Mouse (Mus musculus): ENCODE measurements around the gene Dlg1. TPM values are rescaled to one million over a fixed set of nuclear protein-coding genes. Genes with fewer than 3 reads are reported as not detected.

Gene Dlg1
- 20.6 and 26.4 TPM in 2 replicates for polyA plus RNA-seq (2014; fragmentation: Nextera tagmentation; extraction: Ambion mirVana)

DNA sequence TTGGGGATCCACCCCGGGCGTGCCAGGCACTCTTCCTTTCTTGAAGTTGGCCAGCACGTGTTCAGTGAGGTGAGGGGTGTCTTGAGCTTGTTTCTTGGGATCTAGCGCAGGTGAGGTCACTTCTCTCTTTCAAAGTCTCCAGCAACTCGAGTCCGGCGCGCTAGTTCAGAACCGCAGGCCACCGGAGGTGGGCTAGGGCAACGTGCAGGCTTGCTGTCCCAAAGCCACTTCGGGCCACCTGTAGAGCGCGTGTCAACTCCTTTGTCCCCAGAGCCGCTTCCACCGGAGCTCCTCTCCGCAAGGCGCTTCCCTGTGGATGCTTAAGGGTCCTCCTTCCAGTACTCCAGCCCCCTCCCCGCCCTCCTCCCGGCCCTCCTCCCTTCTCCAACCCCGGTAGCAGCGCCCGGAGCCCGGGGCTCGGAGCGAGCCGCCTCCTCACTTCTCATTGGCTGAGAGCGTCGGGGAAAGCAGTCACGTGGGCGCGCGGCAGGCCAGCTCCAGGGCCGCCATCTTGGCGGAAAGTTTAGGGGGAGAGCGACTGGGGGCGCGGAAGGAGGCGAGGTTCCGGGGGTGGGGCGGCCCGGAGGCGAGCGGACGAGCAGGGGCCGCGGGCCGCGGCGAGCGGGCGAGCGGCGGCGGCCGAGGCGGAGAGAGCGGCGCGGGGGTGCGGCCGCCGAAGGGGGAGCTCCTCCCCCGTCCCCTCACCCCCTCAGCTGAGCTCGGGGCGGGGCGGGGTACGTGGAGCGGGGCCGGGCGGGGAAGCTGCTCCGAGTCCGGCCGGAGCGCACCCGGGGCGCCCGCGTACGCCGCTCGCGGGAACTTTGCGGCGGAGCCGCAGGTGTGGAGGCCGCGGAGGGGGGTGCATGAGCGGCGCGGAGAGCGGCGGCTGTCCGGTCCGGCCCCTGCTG, at the start of gene Dlg1:
Dlg1 (plus strand) TSS at position 65 of the 908 bp plus-strand sequence.
- H3K27ac ChIP-seq (ENCODE audit: low read depth, low read length), result peak within 1 kb of the TSS; percentile 93
- peak; percentile 97 for ATAC-seq (ENCODE audit: low FRiP score)
- peak within 1 kb of the TSS; percentile 73 for H3K4me2 ChIP-seq (replicated peaks; ENCODE audit: low read depth, low read length)
- peak; percentile 91 for DNase-seq (ENCODE audit: low spot score)
- H3K27me3 ChIP-seq (ENCODE audit: control insufficient read depth, insufficient read depth, low read length), result no peaks in the 10 kb centered on the region
- H3K4me3 ChIP-seq (ENCODE audit: low read depth, low read length), result peak within 1 kb of the TSS; percentile 78
- H3K9me3 ChIP-seq (ENCODE audit: control insufficient read depth, low read length), result no peaks in the 10 kb centered on the region
- H3K36me3 ChIP-seq (ENCODE audit: control insufficient read depth, insufficient read depth, low read length), result no peaks in the 10 kb centered on the region
- no peaks in the 10 kb centered on the region for H3K4me1 ChIP-seq (replicated peaks; ENCODE audit: control insufficient read depth, insufficient read depth, low read length)
- under 1% methylated on average over 70 of the region's 95 CpGs for WGBS
- peak within 1 kb of the TSS; percentile 91 for H3K9ac ChIP-seq (ENCODE audit: low read depth, low read length)

DNA sequence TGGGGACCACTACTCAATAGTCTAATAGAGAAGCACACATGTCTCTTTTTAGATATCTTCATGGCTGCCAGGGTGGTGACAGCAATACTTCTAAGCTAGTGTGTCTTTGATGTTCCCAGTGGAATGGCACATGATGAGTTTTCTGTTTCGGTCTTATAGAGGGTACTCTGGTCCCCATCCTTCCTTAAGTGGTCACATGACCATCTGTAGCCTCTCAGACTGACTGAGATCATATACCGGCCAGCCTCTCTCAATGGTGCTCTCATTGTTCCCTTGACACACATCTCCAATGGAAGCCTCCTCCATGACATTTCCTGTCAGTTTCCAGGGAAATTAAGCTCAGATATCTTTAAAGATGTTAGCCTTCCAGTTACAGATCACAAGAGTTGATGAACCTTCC, 46.9 kb upstream of the Dlg1 start:
- DNase-seq (ENCODE audit: low spot score) (no peak), ATAC-seq (ENCODE audit: low FRiP score) (no peak)
- no peak overlapping the region for H3K9ac ChIP-seq (ENCODE audit: low read depth, low read length)
- no peaks in the 10 kb centered on the region for H3K36me3 ChIP-seq (ENCODE audit: control insufficient read depth, insufficient read depth, low read length)
- no peak overlapping the region for H3K27ac ChIP-seq (ENCODE audit: low read depth, low read length)
- H3K4me3 ChIP-seq (ENCODE audit: low read depth, low read length), result no peak overlapping the region
- WGBS, result 90% methylated on average over 2 of the region's 2 CpGs
- H3K4me1 ChIP-seq (replicated peaks; ENCODE audit: control insufficient read depth, insufficient read depth, low read length), result 0 out of 2 replicates have a peak, but pooled peaks cover 2% of the 10 kb centered on the region
- no peaks in the 10 kb centered on the region for H3K9me3 ChIP-seq (ENCODE audit: control insufficient read depth, low read length)
- H3K27me3 ChIP-seq (ENCODE audit: control insufficient read depth, insufficient read depth, low read length), result no peaks in the 10 kb centered on the region
- no peak overlapping the region for H3K4me2 ChIP-seq (replicated peaks; ENCODE audit: low read depth, low read length)

DNA sequence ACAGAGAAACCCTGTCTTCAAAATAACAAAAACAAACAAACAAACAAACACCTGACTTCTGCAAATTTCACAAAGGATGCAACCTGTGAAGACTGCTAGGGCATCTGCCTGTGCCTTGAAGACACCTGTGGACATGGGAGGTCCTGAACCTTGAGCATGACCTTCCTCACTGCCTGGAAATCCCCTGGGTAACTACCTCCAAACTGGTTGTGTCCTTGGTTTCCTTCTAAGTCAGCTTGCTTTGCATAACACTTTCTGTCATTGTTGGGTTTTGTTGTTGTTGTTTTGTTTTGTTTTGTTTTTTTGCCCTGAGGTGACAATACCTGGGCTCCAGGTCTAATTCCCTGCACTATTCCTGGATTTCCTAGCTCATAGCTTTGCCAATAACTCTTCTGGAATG, 46.1 kb upstream of the Dlg1 start:
- Histone ChIP-seq H3K9ac (ENCODE audit: low read depth, low read length) (no peak overlapping the region), H3K4me3 (ENCODE audit: low read depth, low read length) (no peak overlapping the region), H3K36me3 (ENCODE audit: control insufficient read depth, insufficient read depth, low read length) (no peaks in the 10 kb centered on the region), H3K4me1 (replicated peaks; ENCODE audit: control insufficient read depth, insufficient read depth, low read length) (0 out of 2 replicates have a peak, but pooled peaks cover 2% of the 10 kb centered on the region), H3K4me2 (replicated peaks; ENCODE audit: low read depth, low read length) (no peak overlapping the region), H3K27me3 (ENCODE audit: control insufficient read depth, insufficient read depth, low read length) (no peaks in the 10 kb centered on the region), H3K27ac (ENCODE audit: low read depth, low read length) (no peak overlapping the region), H3K9me3 (ENCODE audit: control insufficient read depth, low read length) (no peaks in the 10 kb centered on the region)
- DNase-seq (ENCODE audit: low spot score) (no peak), ATAC-seq (ENCODE audit: low FRiP score) (no peak)

DNA sequence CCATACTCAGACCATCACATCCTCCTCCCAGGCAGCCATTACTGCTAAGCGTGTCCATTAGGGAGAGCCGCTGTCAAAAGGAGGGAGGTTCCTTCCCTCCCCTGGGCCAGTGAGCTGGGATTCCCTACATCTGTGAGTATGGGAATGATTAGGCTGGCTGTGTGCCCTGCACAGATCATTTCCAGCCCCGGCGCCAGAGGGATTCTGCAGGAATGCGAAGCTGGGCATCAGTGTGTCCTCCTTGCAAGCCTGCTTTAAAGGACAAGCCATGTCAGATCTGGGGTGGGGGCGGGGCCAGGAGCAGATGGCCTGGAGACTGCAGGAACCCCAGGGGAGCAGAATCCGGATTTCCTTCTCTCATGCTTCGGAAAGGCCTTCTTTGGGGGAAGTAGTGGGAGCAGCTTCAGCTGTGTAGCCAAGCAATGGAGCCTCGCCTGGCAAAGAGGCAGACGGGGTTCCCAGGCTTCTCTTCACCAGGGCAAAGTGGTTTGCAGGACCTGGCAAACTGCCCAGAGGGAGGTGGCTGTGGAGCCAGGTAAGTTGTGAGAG, 45.3 kb upstream of the Dlg1 start:
- peak; percentile 43; the same call in 1 of the 2 replicates for ATAC-seq (ENCODE audit: low FRiP score)
- Histone ChIP-seq H3K9me3 (ENCODE audit: control insufficient read depth, low read length) (no peaks in the 10 kb centered on the region), H3K27ac (ENCODE audit: low read depth, low read length) (peak overlapping the region; percentile 18; the same call in 1 of the 2 replicates), H3K27me3 (ENCODE audit: control insufficient read depth, insufficient read depth, low read length) (no peaks in the 10 kb centered on the region), H3K4me2 (replicated peaks; ENCODE audit: low read depth, low read length) (no peak overlapping the region), H3K36me3 (ENCODE audit: control insufficient read depth, insufficient read depth, low read length) (no peaks in the 10 kb centered on the region), H3K4me3 (ENCODE audit: low read depth, low read length) (no peak overlapping the region), H3K4me1 (replicated peaks; ENCODE audit: control insufficient read depth, insufficient read depth, low read length) (0 out of 2 replicates have a peak, but pooled peaks cover 2% of the 10 kb centered on the region), H3K9ac (ENCODE audit: low read depth, low read length) (peak overlapping the region; percentile 25; the same call in 1 of the 2 replicates)
- DNase-seq (ENCODE audit: low spot score), result peak; percentile 66
- WGBS, result 30% methylated on average over 10 of the region's 10 CpGs

DNA sequence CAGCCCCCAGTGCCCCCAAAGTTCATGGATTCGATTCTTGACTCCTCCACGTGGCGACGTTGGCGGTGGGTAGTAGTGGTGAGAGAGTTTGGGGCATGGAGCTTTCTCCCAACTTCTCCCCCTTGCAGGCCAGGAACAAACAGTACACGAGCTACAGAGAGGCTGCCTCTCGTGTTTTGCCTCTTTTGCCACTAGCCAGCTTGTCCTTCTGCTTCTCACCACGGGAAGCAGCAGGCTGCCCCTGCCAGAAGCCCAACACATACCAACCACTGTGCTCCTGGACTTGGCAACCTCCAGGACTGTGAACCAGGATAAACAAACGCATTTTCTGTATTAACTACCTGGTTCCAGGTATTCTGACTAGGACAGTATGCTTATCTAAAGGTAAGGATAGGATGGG, 44.6 kb upstream of the Dlg1 start:
- no peaks in the 10 kb centered on the region for H3K27me3 ChIP-seq (ENCODE audit: control insufficient read depth, insufficient read depth, low read length)
- H3K4me3 ChIP-seq (ENCODE audit: low read depth, low read length), result no peak overlapping the region
- H3K4me2 ChIP-seq (replicated peaks; ENCODE audit: low read depth, low read length), result no peak overlapping the region
- H3K9me3 ChIP-seq (ENCODE audit: control insufficient read depth, low read length), result no peaks in the 10 kb centered on the region
- no peak overlapping the region for H3K27ac ChIP-seq (ENCODE audit: low read depth, low read length)
- 65% methylated on average over 9 of the region's 9 CpGs for WGBS
- H3K4me1 ChIP-seq (replicated peaks; ENCODE audit: control insufficient read depth, insufficient read depth, low read length), result 0 out of 2 replicates have a peak, but pooled peaks cover 2% of the 10 kb centered on the region
- ATAC-seq (ENCODE audit: low FRiP score), result no peak
- no peak overlapping the region for H3K9ac ChIP-seq (ENCODE audit: low read depth, low read length)
- no peaks in the 10 kb centered on the region for H3K36me3 ChIP-seq (ENCODE audit: control insufficient read depth, insufficient read depth, low read length)
- DNase-seq (ENCODE audit: low spot score), result no peak

DNA sequence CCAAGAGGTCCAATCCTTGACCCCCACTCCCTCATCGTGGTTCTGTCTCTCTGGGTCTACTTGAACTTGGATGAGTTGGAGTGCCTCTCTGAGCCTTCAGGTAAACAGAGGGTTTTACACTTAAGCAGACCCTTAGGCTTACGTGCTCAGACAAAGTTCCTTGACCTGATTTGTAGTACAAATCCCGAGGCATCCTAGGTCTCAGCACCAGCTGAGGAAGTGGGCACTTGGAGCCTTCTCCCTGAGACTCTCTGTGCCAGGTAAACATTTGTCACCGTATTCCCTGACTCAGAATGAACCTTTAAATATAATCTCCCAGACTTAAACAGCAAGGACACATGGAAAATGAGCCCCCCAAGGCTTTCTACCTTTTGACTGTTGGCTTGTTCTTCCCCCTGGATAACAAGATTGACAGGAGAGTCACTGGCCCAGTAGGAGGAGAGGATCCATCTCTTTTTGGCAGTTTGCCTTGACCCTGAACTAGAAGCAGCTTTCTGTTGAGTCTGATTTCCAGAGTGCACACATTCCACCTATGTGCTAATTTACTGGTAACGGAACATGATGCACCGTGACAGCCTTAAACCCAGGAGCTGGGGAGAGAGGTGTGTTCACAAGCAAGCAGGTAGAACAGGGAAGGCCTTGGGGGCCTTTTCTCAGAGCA, 43.4 kb upstream of the Dlg1 start:
- ATAC-seq (ENCODE audit: low FRiP score), result no peak
- Histone ChIP-seq H3K9me3 (ENCODE audit: control insufficient read depth, low read length) (no peaks in the 10 kb centered on the region), H3K36me3 (ENCODE audit: control insufficient read depth, insufficient read depth, low read length) (no peaks in the 10 kb centered on the region), H3K4me1 (replicated peaks; ENCODE audit: control insufficient read depth, insufficient read depth, low read length) (0 out of 2 replicates have a peak, but pooled peaks cover 2% of the 10 kb centered on the region), H3K27ac (ENCODE audit: low read depth, low read length) (no peak overlapping the region), H3K4me2 (replicated peaks; ENCODE audit: low read depth, low read length) (no peak overlapping the region), H3K4me3 (ENCODE audit: low read depth, low read length) (no peak overlapping the region), H3K9ac (ENCODE audit: low read depth, low read length) (no peak overlapping the region), H3K27me3 (ENCODE audit: control insufficient read depth, insufficient read depth, low read length) (no peaks in the 10 kb centered on the region)
- 85% methylated on average over 6 of the region's 6 CpGs for WGBS
- DNase-seq (ENCODE audit: low spot score), result no peak

DNA sequence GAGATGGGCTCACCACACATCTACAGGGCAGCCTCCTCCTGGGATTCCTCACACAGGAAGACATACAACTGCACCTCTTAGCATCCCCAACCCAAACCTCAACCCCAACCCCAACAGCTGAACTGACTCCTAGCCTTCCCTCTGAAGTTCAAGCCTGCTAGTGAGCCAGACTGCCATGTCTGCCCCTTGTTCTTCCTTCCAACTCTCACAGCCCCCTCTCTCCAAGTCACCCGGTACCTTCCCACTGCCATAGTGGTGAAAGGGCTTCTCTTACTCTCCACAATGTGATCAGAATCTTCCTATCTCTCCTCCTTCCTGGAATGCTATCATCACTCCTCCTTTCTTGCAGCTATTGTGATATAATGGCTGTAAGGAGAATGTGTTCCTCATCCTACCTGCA, 40.9 kb upstream of the Dlg1 start:
- Histone ChIP-seq H3K9me3 (ENCODE audit: control insufficient read depth, low read length) (no peaks in the 10 kb centered on the region), H3K4me3 (ENCODE audit: low read depth, low read length) (no peak overlapping the region), H3K27me3 (ENCODE audit: control insufficient read depth, insufficient read depth, low read length) (no peaks in the 10 kb centered on the region), H3K4me2 (replicated peaks; ENCODE audit: low read depth, low read length) (no peak overlapping the region), H3K4me1 (replicated peaks; ENCODE audit: control insufficient read depth, insufficient read depth, low read length) (0 out of 2 replicates have a peak, but pooled peaks cover 2% of the 10 kb centered on the region), H3K9ac (ENCODE audit: low read depth, low read length) (no peak overlapping the region), H3K27ac (ENCODE audit: low read depth, low read length) (no peak overlapping the region), H3K36me3 (ENCODE audit: control insufficient read depth, insufficient read depth, low read length) (no peaks in the 10 kb centered on the region)
- ATAC-seq (ENCODE audit: low FRiP score), result no peak
- DNase-seq (ENCODE audit: low spot score), result no peak
- WGBS, result 100% methylated on average over 1 of the region's 1 CpGs

DNA sequence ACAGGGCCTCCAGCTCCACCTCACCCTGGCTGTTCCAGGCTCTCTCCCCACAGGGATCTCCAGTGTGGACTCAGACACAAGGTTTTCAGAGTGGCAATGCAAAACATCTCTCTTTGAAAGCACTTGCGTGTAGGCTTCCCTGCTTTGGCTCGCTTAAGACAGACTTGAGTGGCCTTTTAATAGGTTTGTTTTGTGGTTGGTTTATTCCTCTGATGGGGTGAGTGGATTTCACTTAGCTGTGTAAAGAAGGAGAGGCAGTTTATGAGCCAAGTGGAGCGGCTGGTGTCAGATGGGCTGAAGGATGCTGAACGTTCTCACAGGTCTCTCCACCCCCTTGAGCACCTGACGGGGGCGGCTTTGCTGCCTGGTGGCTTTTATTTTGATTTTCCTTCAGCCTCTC, 40.1 kb upstream of the Dlg1 start:
- no peak overlapping the region for H3K4me3 ChIP-seq (ENCODE audit: low read depth, low read length)
- H3K4me1 ChIP-seq (replicated peaks; ENCODE audit: control insufficient read depth, insufficient read depth, low read length), result 0 out of 2 replicates have a peak, but pooled peaks cover under 1% of the 10 kb centered on the region
- no peaks in the 10 kb centered on the region for H3K9me3 ChIP-seq (ENCODE audit: control insufficient read depth, low read length)
- H3K9ac ChIP-seq (ENCODE audit: low read depth, low read length), result no peak overlapping the region
- no peak overlapping the region for H3K4me2 ChIP-seq (replicated peaks; ENCODE audit: low read depth, low read length)
- no peak for DNase-seq (ENCODE audit: low spot score)
- H3K36me3 ChIP-seq (ENCODE audit: control insufficient read depth, insufficient read depth, low read length), result no peaks in the 10 kb centered on the region
- 89% methylated on average over 6 of the region's 6 CpGs for WGBS
- no peaks in the 10 kb centered on the region for H3K27me3 ChIP-seq (ENCODE audit: control insufficient read depth, insufficient read depth, low read length)
- H3K27ac ChIP-seq (ENCODE audit: low read depth, low read length), result no peak overlapping the region
- no peak for ATAC-seq (ENCODE audit: low FRiP score)
